Mouse (Mus musculus) C2C12 (cell line): ENCODE results near the gene Lmod1.

Experiments used
- CEBPB ChIP-seq: IDR thresholded peaks from one replicate; pipeline ENCODE4 v1.6.1; 2011; ENCODE audit warnings: low read depth, mild to moderate bottlenecking, control low read depth, moderate library complexity
- CTCF ChIP-seq: IDR thresholded peaks from one replicate; pipeline ENCODE4 v1.5.1; 2011; ENCODE audit not compliant: control insufficient read depth, insufficient read depth, insufficient read length
- FOSL1 ChIP-seq: IDR thresholded peaks from one replicate; pipeline ENCODE4 v1.8.0; 2011; ENCODE audit warnings: mild to moderate bottlenecking, low read length; ENCODE audit not compliant: poor library complexity, insufficient read depth, severe bottlenecking
- MAX ChIP-seq: IDR thresholded peaks from one replicate; pipeline ENCODE4 v1.6.1; 2011; ENCODE audit warnings: mild to moderate bottlenecking, control low read depth
- MYOD1 ChIP-seq: IDR thresholded peaks from one replicate; pipeline ENCODE4 v1.6.1; 2011; ENCODE audit warnings: low read depth; ENCODE audit not compliant: control insufficient read depth, insufficient read length
- MYOG ChIP-seq: IDR thresholded peaks from one replicate; pipeline ENCODE4 v1.6.1; 2011; ENCODE audit not compliant: control insufficient read depth, insufficient read length; ENCODE audit errors: extremely low read depth
- USF1 ChIP-seq: IDR thresholded peaks from one replicate; pipeline ENCODE4 v1.6.1; 2011; ENCODE audit warnings: low read depth, mild to moderate bottlenecking, control low read depth, moderate library complexity

DNA sequence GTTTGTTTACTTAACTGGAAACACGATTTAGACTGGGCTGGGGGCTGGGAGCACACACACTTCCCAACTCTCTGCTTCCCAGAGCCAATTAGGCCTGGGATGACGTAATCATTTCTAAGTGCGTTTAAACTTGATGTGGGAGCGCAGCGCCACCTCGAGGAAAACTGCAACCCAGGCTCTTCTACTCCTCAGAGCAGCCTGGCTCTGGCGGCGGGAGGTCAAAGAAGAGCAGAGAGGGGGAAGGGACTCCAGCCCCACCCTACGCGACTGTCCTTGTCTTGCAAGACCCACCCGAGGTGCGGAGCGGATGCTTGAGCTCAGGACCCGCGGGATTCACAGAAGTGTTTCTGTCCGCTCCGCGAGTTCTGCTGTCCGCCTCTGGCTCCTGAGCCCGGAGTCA is 43.6 kb downstream of the Lmod1 start:
- no peak for TF ChIP-seq MYOD1
- TF ChIP-seq MYOG, result no peak
- TF ChIP-seq USF1, result no peak
- TF ChIP-seq CTCF, result peak; percentile 71
- TF ChIP-seq MAX, result peak; percentile 25
- TF ChIP-seq CEBPB, result peak; percentile 38
- no peak for TF ChIP-seq FOSL1
